ENCODE assay signal across 8 mouse cellular contexts in genomic region chr4:43957292-43957845, GRCm38 (mm10). TPM values are rescaled to one million over a fixed set of nuclear protein-coding genes. Genes with fewer than 3 reads are reported as not detected.
A peak's percentile ranks its signal among the peaks of the same experiment; 100 is the strongest.
DNase-seq lines count a peak whose midpoint lies in the region; ATAC-seq and TF ChIP-seq lines count a peak whose summit lies in the region.

Gene Glipr2 (plus strand): TSS chr4:43957401.

- no peaks in the 10 kb centered on the region for H3K9me3 ChIP-seq in forebrain, embryonic 12.5 days
- no peaks in the 10 kb centered on the region for H3K9me3 ChIP-seq in heart, embryonic 16.5 days (replicated peaks; ENCODE audit: control insufficient read depth, low read length)
- H3K9me3 ChIP-seq in lung, embryonic 14.5 days (ENCODE audit: low read depth, low read length) = no peaks in the 10 kb centered on the region
- H3K9me3 ChIP-seq in neural tube, embryonic 15.5 days (replicated peaks) = no peaks in the 10 kb centered on the region

- peak within 1 kb of the TSS; percentile 70 for H3K4me3 ChIP-seq in forebrain, embryonic 12.5 days (replicated peaks)
- H3K4me3 ChIP-seq in heart, embryonic 16.5 days (ENCODE audit: low read length) = peak within 1 kb of the TSS; percentile 66
- H3K4me3 ChIP-seq in lung, embryonic 14.5 days (ENCODE audit: low read depth, low read length) = peak within 1 kb of the TSS; percentile 65
- H3K4me3 ChIP-seq in neural tube, embryonic 15.5 days (replicated peaks) = peak within 1 kb of the TSS; percentile 73

- peaks cover 18% of the 10 kb centered on the region for H3K4me1 ChIP-seq in forebrain, embryonic 12.5 days
- H3K4me1 ChIP-seq in heart, embryonic 16.5 days (ENCODE audit: control insufficient read depth, insufficient read depth, low read length) = peaks cover 13% of the 10 kb centered on the region
- peaks cover 10% of the 10 kb centered on the region for H3K4me1 ChIP-seq in lung, embryonic 14.5 days (ENCODE audit: insufficient read depth)
- peaks cover 31% of the 10 kb centered on the region for H3K4me1 ChIP-seq in neural tube, embryonic 15.5 days

- peak within 1 kb of the TSS; percentile 83 for H3K4me2 ChIP-seq in forebrain, embryonic 12.5 days
- H3K4me2 ChIP-seq in heart, embryonic 16.5 days (ENCODE audit: low read depth, low read length) = peak within 1 kb of the TSS; percentile 95
- H3K4me2 ChIP-seq in lung, embryonic 14.5 days = peak within 1 kb of the TSS; percentile 92
- peak within 1 kb of the TSS; percentile 97 for H3K4me2 ChIP-seq in neural tube, embryonic 15.5 days

- peak; percentile 92 for TF ChIP-seq CTCF in lung, embryonic 14.5 days (IDR thresholded peaks at IDR 0.05; ENCODE audit: low read depth)

- peak; percentile 90 for ATAC-seq in forebrain, embryonic 12.5 days (ENCODE audit: low FRiP score)
- ATAC-seq in heart, embryonic 16.5 days (replicated peaks; ENCODE audit: extremely low read depth, insufficient read depth, low FRiP score) = peak; percentile 92
- ATAC-seq in lung, embryonic 14.5 days (ENCODE audit: insufficient read depth) = peak; percentile 94
- peak; percentile 86 for ATAC-seq in neural tube, embryonic 15.5 days (ENCODE audit: low FRiP score)

- peaks cover 27% of the 10 kb centered on the region for H3K27me3 ChIP-seq in forebrain, embryonic 12.5 days
- no peaks in the 10 kb centered on the region for H3K27me3 ChIP-seq in heart, embryonic 16.5 days (ENCODE audit: control insufficient read depth, insufficient read depth, low read length)
- no peaks in the 10 kb centered on the region for H3K27me3 ChIP-seq in lung, embryonic 14.5 days (ENCODE audit: insufficient read depth, low read length)
- H3K27me3 ChIP-seq in neural tube, embryonic 15.5 days (replicated peaks) = no peaks in the 10 kb centered on the region

- peak; percentile 93 for DNase-seq in CD4-positive, CD25-positive, alpha-beta regulatory T cell, adult 2 months (ENCODE audit: low read depth, low spot score)
- peak; percentile 80 for DNase-seq in adrenal gland, postnatal 25 days
- peak; percentile 47 to 84 for DNase-seq in kidney, postnatal 36 days
- peak; percentile 94 for DNase-seq in lung, embryonic 14.5 days
- peak; percentile 54 for DNase-seq in testis, postnatal 14 days (ENCODE audit: low spot score)

- H3K27ac ChIP-seq in forebrain, embryonic 12.5 days = peak within 1 kb of the TSS; percentile 82
- H3K27ac ChIP-seq in heart, embryonic 16.5 days (ENCODE audit: low read length) = peak within 1 kb of the TSS; percentile 50
- peak within 1 kb of the TSS; percentile 90 for H3K27ac ChIP-seq in lung, embryonic 14.5 days (ENCODE audit: low read depth)
- peak within 1 kb of the TSS; percentile 81 for H3K27ac ChIP-seq in neural tube, embryonic 15.5 days (replicated peaks)

- peak within 1 kb of the TSS; percentile 77 for H3K9ac ChIP-seq in forebrain, embryonic 12.5 days
- peak within 1 kb of the TSS; percentile 75 for H3K9ac ChIP-seq in heart, embryonic 16.5 days (ENCODE audit: low read length)
- H3K9ac ChIP-seq in lung, embryonic 14.5 days = peak within 1 kb of the TSS; percentile 68
- peak within 1 kb of the TSS; percentile 61 for H3K9ac ChIP-seq in neural tube, embryonic 15.5 days (replicated peaks)

- H3K36me3 ChIP-seq in forebrain, embryonic 12.5 days (replicated peaks) = no peaks in the 10 kb centered on the region
- no peaks in the 10 kb centered on the region for H3K36me3 ChIP-seq in heart, embryonic 16.5 days (ENCODE audit: control insufficient read depth, insufficient read depth)
- no peaks in the 10 kb centered on the region for H3K36me3 ChIP-seq in lung, embryonic 14.5 days (ENCODE audit: insufficient read depth)
- no peaks in the 10 kb centered on the region for H3K36me3 ChIP-seq in neural tube, embryonic 15.5 days

- under 1% methylated on average over 45 of the region's 45 CpGs for WGBS in forebrain, embryonic 12.5 days
- WGBS in heart, embryonic 16.5 days = under 1% methylated on average over 45 of the region's 45 CpGs
- WGBS in lung, embryonic 14.5 days = under 1% methylated on average over 45 of the region's 45 CpGs
- under 1% methylated on average over 45 of the region's 45 CpGs for WGBS in neural tube, embryonic 15.5 days

RNA-seq across cellular contexts. Expression of gene Glipr2, which starts in this region (rescaled TPM):
- total RNA-seq in adrenal gland, postnatal 25 days (2021) = 2.4 and 3.1 TPM in 2 replicates
- polyA plus RNA-seq in forebrain, embryonic 12.5 days (2016; fragmentation: Nextera tagmentation; extraction: Ambion mirVana) = 56.9 and 61.7 TPM in 2 replicates
- polyA plus RNA-seq in heart, embryonic 16.5 days (2015; fragmentation: Nextera tagmentation; extraction: Ambion mirVana) = 51.4 and 53.7 TPM in 2 replicates
- 77.4 and 82.8 TPM in 2 replicates for polyA plus RNA-seq in lung, embryonic 14.5 days (2014; fragmentation: Nextera tagmentation; extraction: Ambion mirVana)
- 42.3 and 51.4 TPM in 2 replicates for polyA plus RNA-seq in neural tube, embryonic 15.5 days (2015; fragmentation: Nextera tagmentation; extraction: Ambion mirVana)

Comparison
In these comparisons a context has a peak if more than half of its experiments do, and no peak if none do; other contexts are left out.
1. Peak in every context shown above with its lines: DNase-seq, ATAC-seq, H3K4me3 ChIP-seq and H3K27ac ChIP-seq.